Mouse (Mus musculus): ENCODE data around the gene Pla2g12a. TPM values are rescaled to one million over a fixed set of nuclear protein-coding genes. Genes with fewer than 3 reads are reported as not detected.

The Pla2g12a gene
- polyA plus RNA-seq, 1 experiment: not detected

GRCm38 (mm10) chr3:129887779-129888517, 9.5 kb downstream of the Pla2g12a start:
- TF ChIP-seq CTCF (IDR thresholded peaks at IDR 0.05; ENCODE audit: insufficient read depth, low read depth, low read length) (no peak), POLR2A (IDR thresholded peaks at IDR 0.05; ENCODE audit: insufficient read depth, low read depth, low read length) (no peak)
- WGBS: 85% methylated on average over 13 of the region's 13 CpGs
- no peak overlapping the region for H3K27ac ChIP-seq (ENCODE audit: insufficient read depth, low read depth, low read length)
- no peaks in the 10 kb centered on the region for H3K4me1 ChIP-seq (ENCODE audit: control insufficient read depth, insufficient read depth, low read length)
- H3K4me3 ChIP-seq (ENCODE audit: insufficient read depth, low read depth, low read length): no peak overlapping the region

- WGBS: 91% methylated on average over 5 of the region's 5 CpGs
- Histone ChIP-seq H3K4me1 (ENCODE audit: control insufficient read depth, insufficient read depth, low read length) (no peaks in the 10 kb centered on the region), H3K27ac (ENCODE audit: insufficient read depth, low read depth, low read length) (no peak overlapping the region), H3K4me3 (ENCODE audit: insufficient read depth, low read depth, low read length) (no peak overlapping the region)
- no peak for TF ChIP-seq POLR2A (IDR thresholded peaks at IDR 0.05; ENCODE audit: insufficient read depth, low read depth, low read length)
- TF ChIP-seq CTCF (IDR thresholded peaks at IDR 0.05; ENCODE audit: insufficient read depth, low read depth, low read length): no peak
Measured at GRCm38 (mm10) chr3:129892003-129892402, 13.6 kb downstream of the Pla2g12a start.

DNA sequence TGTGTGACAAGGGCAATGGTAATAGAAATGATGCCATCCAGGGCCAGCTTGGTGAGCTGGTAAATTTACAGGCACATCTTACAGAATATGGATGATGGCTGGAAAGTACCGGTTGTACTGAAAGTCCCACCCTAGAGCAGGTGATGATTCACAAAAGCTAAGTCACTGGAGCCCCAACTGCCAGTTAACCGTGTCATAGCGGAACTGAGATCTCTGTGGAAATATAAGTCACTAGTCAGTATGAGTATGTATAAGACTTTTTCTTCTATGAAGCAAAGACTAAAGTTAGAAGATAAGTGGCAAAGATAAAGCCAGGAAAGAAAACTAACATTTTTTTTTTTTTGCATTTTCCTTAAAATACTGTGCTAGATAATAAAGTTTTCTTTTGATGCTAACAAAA, 14.7 kb downstream of the Pla2g12a start:
- Histone ChIP-seq H3K4me1 (ENCODE audit: control insufficient read depth, insufficient read depth, low read length) (no peaks in the 10 kb centered on the region), H3K4me3 (ENCODE audit: insufficient read depth, low read depth, low read length) (no peak overlapping the region), H3K27ac (ENCODE audit: insufficient read depth, low read depth, low read length) (no peak overlapping the region)
- 91% methylated on average over 3 of the region's 3 CpGs for WGBS
- no peak for TF ChIP-seq POLR2A (IDR thresholded peaks at IDR 0.05; ENCODE audit: insufficient read depth, low read depth, low read length)
- no peak for TF ChIP-seq CTCF (IDR thresholded peaks at IDR 0.05; ENCODE audit: insufficient read depth, low read depth, low read length)

GRCm38 (mm10) chr3:129896591-129896990, 18.2 kb downstream of the Pla2g12a start:
- WGBS: 87% methylated on average over 6 of the region's 6 CpGs
- Histone ChIP-seq H3K4me1 (ENCODE audit: control insufficient read depth, insufficient read depth, low read length) (peaks cover 5% of the 10 kb centered on the region), H3K27ac (ENCODE audit: insufficient read depth, low read depth, low read length) (no peak overlapping the region), H3K4me3 (ENCODE audit: insufficient read depth, low read depth, low read length) (no peak overlapping the region)
- TF ChIP-seq CTCF (IDR thresholded peaks at IDR 0.05; ENCODE audit: insufficient read depth, low read depth, low read length) (no peak), POLR2A (IDR thresholded peaks at IDR 0.05; ENCODE audit: insufficient read depth, low read depth, low read length) (no peak)

DNA sequence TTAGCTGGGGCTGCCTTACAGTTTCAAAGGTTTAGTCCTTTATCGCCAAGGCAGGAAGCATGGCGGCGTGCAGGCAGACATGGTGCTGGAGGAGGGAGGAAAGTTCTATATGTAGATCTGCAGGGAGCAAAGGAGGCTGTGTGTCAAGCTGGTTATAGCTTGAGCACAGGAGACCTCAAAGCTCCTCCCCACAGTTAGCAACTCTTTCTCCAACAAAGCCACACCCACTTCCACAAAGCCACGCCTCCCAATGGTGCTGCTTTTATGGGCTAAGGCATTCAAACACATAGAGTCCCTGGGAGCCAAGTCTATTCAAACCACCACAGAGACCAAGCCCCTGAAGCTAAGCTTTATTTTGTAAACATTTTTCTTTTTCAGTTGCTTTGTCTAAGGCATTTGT, 20.5 kb downstream of the Pla2g12a start:
- H3K4me1 ChIP-seq (ENCODE audit: control insufficient read depth, insufficient read depth, low read length): peaks cover 7% of the 10 kb centered on the region
- TF ChIP-seq POLR2A (IDR thresholded peaks at IDR 0.05; ENCODE audit: insufficient read depth, low read depth, low read length): no peak
- WGBS: 70% methylated on average over 4 of the region's 4 CpGs
- H3K27ac ChIP-seq (ENCODE audit: insufficient read depth, low read depth, low read length): no peak overlapping the region
- no peak overlapping the region for H3K4me3 ChIP-seq (ENCODE audit: insufficient read depth, low read depth, low read length)

DNA sequence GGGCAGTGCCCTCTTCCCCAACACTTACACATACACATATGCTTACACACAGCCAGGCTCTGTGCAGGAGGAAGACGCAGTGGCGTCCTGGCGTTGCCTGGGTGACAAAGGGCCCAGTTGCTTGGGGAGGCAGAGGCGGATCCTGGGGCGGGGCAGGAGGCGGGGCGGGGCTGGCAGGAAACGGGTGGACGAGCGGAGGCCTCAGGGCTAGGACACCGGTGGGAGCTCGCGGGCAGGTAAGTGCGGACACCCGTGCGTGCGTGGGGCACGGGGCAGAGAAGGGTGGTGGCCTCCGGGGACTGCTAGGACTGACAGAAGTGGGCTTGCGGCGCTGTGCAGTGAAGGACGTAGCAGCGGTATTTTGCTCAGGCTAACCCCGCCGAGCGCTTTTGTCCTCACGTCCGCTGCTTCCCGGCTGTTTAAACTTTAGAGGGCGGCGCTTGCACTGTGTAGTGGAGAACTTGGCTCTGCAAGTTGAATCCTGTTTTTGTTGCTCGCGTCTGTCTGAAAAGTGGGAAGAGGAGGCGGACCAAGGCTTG, 22.9 kb downstream of the Pla2g12a start, which contains the start of gene Casp6:
Gene Casp6 (plus strand): TSS at position 155 of the 539 bp plus-strand sequence.
- H3K4me3 ChIP-seq (ENCODE audit: insufficient read depth, low read depth, low read length): peak within 1 kb of the TSS; percentile 52
- under 1% methylated on average over 34 of the region's 34 CpGs for WGBS
- peaks cover 7% of the 10 kb centered on the region for H3K4me1 ChIP-seq (ENCODE audit: control insufficient read depth, insufficient read depth, low read length)
- no peak for TF ChIP-seq CTCF (IDR thresholded peaks at IDR 0.05; ENCODE audit: insufficient read depth, low read depth, low read length)
- no peak for TF ChIP-seq POLR2A (IDR thresholded peaks at IDR 0.05; ENCODE audit: insufficient read depth, low read depth, low read length)
- no peak within 1 kb of the TSS for H3K27ac ChIP-seq (ENCODE audit: insufficient read depth, low read depth, low read length)

DNA sequence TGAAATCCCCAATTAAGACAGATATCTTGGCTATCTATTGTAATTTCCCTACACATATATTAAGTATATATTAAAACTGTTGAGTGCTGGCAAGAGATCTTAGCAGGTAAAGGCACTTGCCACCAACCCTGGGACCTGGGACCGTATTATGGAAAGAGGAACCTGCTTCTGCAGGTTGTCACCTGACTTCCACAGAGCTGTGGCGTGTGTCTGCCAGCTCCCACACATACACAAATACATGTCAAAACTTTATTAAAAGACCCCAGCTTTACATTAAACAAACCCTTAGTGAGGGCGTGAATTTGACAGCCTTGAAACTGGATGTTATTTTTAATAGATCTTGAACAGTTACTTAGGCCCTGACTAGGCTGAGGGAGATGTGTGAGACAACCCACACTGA, 25.0 kb downstream of the Pla2g12a start:
- TF ChIP-seq CTCF (IDR thresholded peaks at IDR 0.05; ENCODE audit: insufficient read depth, low read depth, low read length) (no peak), POLR2A (IDR thresholded peaks at IDR 0.05; ENCODE audit: insufficient read depth, low read depth, low read length) (no peak)
- Histone ChIP-seq H3K27ac (ENCODE audit: insufficient read depth, low read depth, low read length) (no peak overlapping the region), H3K4me1 (ENCODE audit: control insufficient read depth, insufficient read depth, low read length) (peaks cover 7% of the 10 kb centered on the region), H3K4me3 (ENCODE audit: insufficient read depth, low read depth, low read length) (no peak overlapping the region)
- 96% methylated on average over 3 of the region's 3 CpGs for WGBS

GRCm38 (mm10) chr3:129903866-129904265, 25.5 kb downstream of the Pla2g12a start:
- Histone ChIP-seq H3K4me3 (ENCODE audit: insufficient read depth, low read depth, low read length) (no peak overlapping the region), H3K27ac (ENCODE audit: insufficient read depth, low read depth, low read length) (no peak overlapping the region), H3K4me1 (ENCODE audit: control insufficient read depth, insufficient read depth, low read length) (peaks cover 7% of the 10 kb centered on the region)
- no peak for TF ChIP-seq CTCF (IDR thresholded peaks at IDR 0.05; ENCODE audit: insufficient read depth, low read depth, low read length)
- no peak for TF ChIP-seq POLR2A (IDR thresholded peaks at IDR 0.05; ENCODE audit: insufficient read depth, low read depth, low read length)
- WGBS: 93% methylated on average over 8 of the region's 8 CpGs

DNA sequence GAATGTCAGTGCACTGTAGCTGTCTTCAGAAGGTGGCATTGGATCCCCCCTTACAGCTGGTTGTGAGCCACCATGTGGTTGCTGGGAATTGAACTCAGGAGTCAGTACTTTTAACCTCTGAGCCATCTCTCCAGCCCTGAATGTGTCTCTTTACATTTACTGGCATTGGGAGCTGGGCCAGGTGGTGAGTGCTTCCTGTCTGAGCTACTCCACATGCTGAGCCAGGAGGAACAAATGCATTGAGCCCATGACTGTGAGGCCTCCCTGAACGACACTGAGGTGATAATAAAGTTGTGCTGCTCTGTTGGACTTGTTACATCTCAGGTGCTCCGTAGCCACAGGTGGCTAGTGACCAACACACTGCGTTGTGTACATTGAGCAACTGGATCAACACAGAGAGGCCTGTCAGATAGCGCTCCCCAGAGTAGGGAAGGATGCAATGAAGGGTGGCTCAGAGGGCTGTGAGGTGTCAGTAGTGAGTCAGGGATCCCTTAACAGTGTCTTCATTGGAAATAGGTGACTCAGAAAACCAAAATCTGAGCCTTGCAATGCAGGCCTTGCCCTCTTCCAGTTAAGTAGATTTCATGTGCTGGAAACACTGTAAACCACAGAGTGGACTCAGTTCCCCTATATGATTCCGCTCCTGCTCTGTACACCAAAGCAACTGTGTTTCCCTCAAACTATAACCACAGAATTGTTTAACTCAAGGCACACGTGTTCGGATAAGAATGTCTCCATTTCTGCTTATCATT, 26.2 kb downstream of the Pla2g12a start:
- 93% methylated on average over 7 of the region's 7 CpGs for WGBS

More for the DNA sequence above, 26.2 kb downstream of the Pla2g12a start:
- no peak overlapping the region for H3K4me3 ChIP-seq (ENCODE audit: insufficient read depth, low read depth, low read length)
- peaks cover 7% of the 10 kb centered on the region for H3K4me1 ChIP-seq (ENCODE audit: control insufficient read depth, insufficient read depth, low read length)
- TF ChIP-seq CTCF (IDR thresholded peaks at IDR 0.05; ENCODE audit: insufficient read depth, low read depth, low read length): no peak
- no peak for TF ChIP-seq POLR2A (IDR thresholded peaks at IDR 0.05; ENCODE audit: insufficient read depth, low read depth, low read length)
- no peak overlapping the region for H3K27ac ChIP-seq (ENCODE audit: insufficient read depth, low read depth, low read length)
